Mouse (Mus musculus) left cerebral cortex, postnatal 25 days (tissue): ENCODE results near the gene Klc1. TPM values are rescaled to one million over a fixed set of nuclear protein-coding genes. Genes with fewer than 3 reads are reported as not detected.

ENCODE experiments used
- DNase-seq, 2 experiments: peaks; one replicate each; pipeline ENCODE4 v3.0.0; 2022; ENCODE audit warnings: low spot score in 2 of 2, mixed read lengths in 1 of 2
- intact Hi-C: fragments of 180-260 bp; cut with DNase I; formaldehyde crosslinking; loops from one replicate; pipeline ENCODE4 v1.15.1; 2025
- total RNA-seq, 2 experiments: library from RNA; stranded (reverse); gene quantifications; 2 replicates each; pipeline ENCODE4 v1.2.3; 2021

The Klc1 gene
- total RNA-seq, 2 experiments from 2014 or later = 764 to 822 TPM

- intact Hi-C loops = no loop called here
- DNase-seq = no peak
These were observed 44.9 kb downstream of the Klc1 start for GRCm38 (mm10) chr12:111803538-111803937.

- intact Hi-C loops = no loop called here
- no peak for DNase-seq
These were observed 50.1 kb downstream of the Klc1 start for GRCm38 (mm10) chr12:111808775-111809174.

GRCm38 (mm10) chr12:111809762-111810161, 51.1 kb downstream of the Klc1 start:
- DNase-seq = peak; percentile 61 to 70
- intact Hi-C loops = loop anchor here (5.0 kb wide), 1 partner anchor 283 kb away; no protein-coding TSS in a partner anchor

- intact Hi-C loops = loop anchor here (5.0 kb wide), 1 partner anchor 280 kb away; no protein-coding TSS in a partner anchor
- no peak for DNase-seq
These were observed 53.4 kb downstream of the Klc1 start for GRCm38 (mm10) chr12:111812075-111812474.

GRCm38 (mm10) chr12:111812611-111813010, 54.0 kb downstream of the Klc1 start:
- intact Hi-C loops = loop anchor here (5.0 kb wide), 1 partner anchor 280 kb away; no protein-coding TSS in a partner anchor
- DNase-seq = no peak

- intact Hi-C loops = loop anchor here (5.0 kb wide), 1 partner anchor 279 kb away; no protein-coding TSS in a partner anchor
These were observed 54.6 kb downstream of the Klc1 start for GRCm38 (mm10) chr12:111813111-111813765.

GRCm38 (mm10) chr12:111813766-111814617, 55.3 kb downstream of the Klc1 start, which contains the start of the genes Xrcc3 and Zfyve21:
Gene Xrcc3, minus strand, starts transcription at chr12:111813873.
Gene Zfyve21, plus strand, starts transcription at chr12:111814170.
- peak; percentile 97 to 100 for DNase-seq
- intact Hi-C loops = loop anchor here (5.0 kb wide), 1 partner anchor 278 kb away; no protein-coding TSS in a partner anchor

More at GRCm38 (mm10) chr12:111813111-111813765, 54.6 kb downstream of the Klc1 start:
- DNase-seq = no peak

- intact Hi-C loops = loop anchor here (5.0 kb wide), 1 partner anchor 277 kb away; no protein-coding TSS in a partner anchor
- no peak for DNase-seq
These were observed 56.4 kb downstream of the Klc1 start for GRCm38 (mm10) chr12:111814769-111815762.

GRCm38 (mm10) chr12:111816528-111816927, 57.9 kb downstream of the Klc1 start:
- intact Hi-C loops = no loop called here
- DNase-seq = peak; percentile 67 to 88

- intact Hi-C loops = no loop called here
These were observed 58.3 kb downstream of the Klc1 start for GRCm38 (mm10) chr12:111816967-111817366.

GRCm38 (mm10) chr12:111817991-111818390, 59.3 kb downstream of the Klc1 start:
- intact Hi-C loops = no loop called here
- DNase-seq = no peak

More at GRCm38 (mm10) chr12:111816967-111817366, 58.3 kb downstream of the Klc1 start:
- DNase-seq = no peak

- peak in 1 of 2 experiments; percentile 40 for DNase-seq
- intact Hi-C loops = no loop called here
These were observed 61.3 kb downstream of the Klc1 start for GRCm38 (mm10) chr12:111819936-111820335.

GRCm38 (mm10) chr12:111820708-111821107, 62.1 kb downstream of the Klc1 start:
- intact Hi-C loops = no loop called here
- no peak for DNase-seq

GRCm38 (mm10) chr12:111821931-111822330, 63.3 kb downstream of the Klc1 start:
- no peak for DNase-seq
- intact Hi-C loops = no loop called here

GRCm38 (mm10) chr12:111827556-111827955, 68.9 kb downstream of the Klc1 start:
- DNase-seq = no peak

GRCm38 (mm10) chr12:111829447-111829846, 70.8 kb downstream of the Klc1 start:
- intact Hi-C loops = no loop called here
- DNase-seq = peak in 1 of 2 experiments; percentile 56

More at GRCm38 (mm10) chr12:111827556-111827955, 68.9 kb downstream of the Klc1 start:
- intact Hi-C loops = no loop called here

- no peak for DNase-seq
- intact Hi-C loops = no loop called here
These were observed 71.3 kb downstream of the Klc1 start for GRCm38 (mm10) chr12:111829954-111830353.

GRCm38 (mm10) chr12:111830375-111830774, 71.7 kb downstream of the Klc1 start:
- intact Hi-C loops = no loop called here
- no peak for DNase-seq

GRCm38 (mm10) chr12:111832643-111833042, 74.0 kb downstream of the Klc1 start:
- intact Hi-C loops = no loop called here
- no peak for DNase-seq
